Mouse (Mus musculus): ENCODE results near the gene Ncf1.

Gene Ncf1

GRCm38 (mm10) chr5:134229391-134229790 is at the start of gene Ncf1:
TSS of gene Ncf1 (minus strand) at chr5:134229625.
- no peak for DNase-seq

GRCm38 (mm10) chr5:134277109-134277508 is 47.7 kb upstream of the Ncf1 start:
- no peak for DNase-seq

GRCm38 (mm10) chr5:134275556-134275955 is 46.1 kb upstream of the Ncf1 start:
- peak; percentile 42 for DNase-seq

GRCm38 (mm10) chr5:134275021-134275420 is 45.6 kb upstream of the Ncf1 start:
- peak; percentile 58 for DNase-seq

- DNase-seq: no peak
Observed at GRCm38 (mm10) chr5:134273761-134274160, 44.3 kb upstream of the Ncf1 start.

- DNase-seq: peak; percentile 50
Observed at GRCm38 (mm10) chr5:134272761-134273160, 43.3 kb upstream of the Ncf1 start.

GRCm38 (mm10) chr5:134271421-134271820 is 42.0 kb upstream of the Ncf1 start:
- peak; percentile 76 for DNase-seq

- no peak for DNase-seq
Observed at GRCm38 (mm10) chr5:134270566-134270965, 41.1 kb upstream of the Ncf1 start.

- no peak for DNase-seq
Observed at GRCm38 (mm10) chr5:134269751-134270150, 40.3 kb upstream of the Ncf1 start.

- no peak for DNase-seq
Observed at GRCm38 (mm10) chr5:134268751-134269150, 39.3 kb upstream of the Ncf1 start.

GRCm38 (mm10) chr5:134266404-134266803 is 37.0 kb upstream of the Ncf1 start:
- DNase-seq: peak; percentile 49

- DNase-seq: no peak
Observed at GRCm38 (mm10) chr5:134265890-134266289, 36.5 kb upstream of the Ncf1 start.

GRCm38 (mm10) chr5:134260001-134260636 is 30.7 kb upstream of the Ncf1 start:
- no peak for DNase-seq

GRCm38 (mm10) chr5:134258934-134259333 is 29.5 kb upstream of the Ncf1 start:
- no peak for DNase-seq

GRCm38 (mm10) chr5:134258395-134258794 is 29.0 kb upstream of the Ncf1 start:
- no peak for DNase-seq

GRCm38 (mm10) chr5:134257349-134258031 is 28.1 kb upstream of the Ncf1 start:
- DNase-seq: no peak

GRCm38 (mm10) chr5:134255294-134255693 is 25.9 kb upstream of the Ncf1 start:
- DNase-seq: no peak

- no peak for DNase-seq
Observed at GRCm38 (mm10) chr5:134253806-134254205, 24.4 kb upstream of the Ncf1 start.

GRCm38 (mm10) chr5:134251083-134251482 is 21.7 kb upstream of the Ncf1 start:
- no peak for DNase-seq

- DNase-seq: no peak
Observed at GRCm38 (mm10) chr5:134250601-134251000, 21.2 kb upstream of the Ncf1 start.

- no peak for DNase-seq
Observed at GRCm38 (mm10) chr5:134249245-134249649, 19.8 kb upstream of the Ncf1 start.

- no peak for DNase-seq
Observed at GRCm38 (mm10) chr5:134248608-134249244, 19.3 kb upstream of the Ncf1 start.

- no peak for DNase-seq
Observed at GRCm38 (mm10) chr5:134246146-134246545, 16.7 kb upstream of the Ncf1 start.

- no peak for DNase-seq
Observed at GRCm38 (mm10) chr5:134244890-134245289, 15.5 kb upstream of the Ncf1 start.

Measured in kidney, postnatal 14 days (tissue).